Mouse (Mus musculus) heart, embryonic 11.5 days (tissue): ENCODE results near the gene Pan3. TPM values are rescaled to one million over a fixed set of nuclear protein-coding genes. Genes with fewer than 3 reads are reported as not detected.

Source experiments
- ATAC-seq: fragments of 200-750 bp; cut with Nextera tagmentation; replicated peaks from 2 replicates; pipeline ENCODE4 v1.8.0; 2017; ENCODE audit warnings: moderate library complexity; ENCODE audit not compliant: insufficient number of reproducible peaks, low FRiP score, low TSS enrichment
- H3K27ac ChIP-seq: fragments of 300-500 bp; sonication (generic); 2 replicates; pipeline ENCODE4 v1.5.1; 2014; ENCODE audit warnings: mild to moderate bottlenecking, low read depth, low read length
- H3K27me3 ChIP-seq: fragments of 300-500 bp; sonication (generic); 2 replicates; pipeline ENCODE4 v1.6.1; 2014; ENCODE audit warnings: mild to moderate bottlenecking, low read length, mixed read lengths; ENCODE audit not compliant: control insufficient read depth, insufficient read depth
- H3K36me3 ChIP-seq: fragments of 300-500 bp; sonication (generic); 2 replicates; pipeline ENCODE4 v1.6.1; 2014; ENCODE audit warnings: mild to moderate bottlenecking, low read length, moderate library complexity, mixed read lengths; ENCODE audit not compliant: control insufficient read depth, insufficient read depth
- H3K4me1 ChIP-seq: fragments of 300-500 bp; sonication (generic); 2 replicates; pipeline ENCODE4 v1.6.1; 2014; ENCODE audit warnings: low read length; ENCODE audit not compliant: control insufficient read depth, insufficient read depth
- H3K4me2 ChIP-seq: fragments of 300-500 bp; sonication (generic); 2 replicates; pipeline ENCODE4 v1.6.1; 2014; ENCODE audit warnings: mild to moderate bottlenecking, moderate library complexity
- H3K4me3 ChIP-seq: fragments of 300-500 bp; sonication (generic); 2 replicates; pipeline ENCODE4 v1.5.1; 2014; ENCODE audit warnings: low read depth, low read length
- H3K9ac ChIP-seq: fragments of 300-500 bp; sonication (generic); 2 replicates; pipeline ENCODE4 v1.6.1; 2014; ENCODE audit warnings: mild to moderate bottlenecking, low read depth, low read length, moderate library complexity
- H3K9me3 ChIP-seq: fragments of 300-500 bp; sonication (generic); replicated peaks from 2 replicates; pipeline ENCODE4 v1.6.1; 2016; ENCODE audit warnings: low read length; ENCODE audit not compliant: control insufficient read depth
- WGBS: fragments of 180-500 bp; shearing (Covaris S2); extraction: QIAGEN DNeasy Blood & Tissue Kit; methylation state at CpG from one replicate; pipeline ENCODE4 v1.1.7; 2014; ENCODE audit not compliant: insufficient replicate concordance; 5-methylcytosine and 5-hydroxymethylcytosine counted together
- polyA plus RNA-seq: library from polyadenylated mRNA; unstranded; fragments of >200 nt; fragmentation: Nextera tagmentation; extraction: Ambion mirVana; gene quantifications from 2 replicates; pipeline ENCODE4 v1.2.1, GENCODE M21; 2014

Pan3 gene
- 43.7 and 54.9 TPM in 2 replicates for polyA plus RNA-seq

GRCm38 (mm10) chr5:147429535-147430305, at the start of gene Pan3:
Gene Pan3 (plus strand): TSS chr5:147430161.
- WGBS: under 1% methylated on average over 48 of the region's 51 CpGs
- ATAC-seq: peak; percentile 88
- Histone ChIP-seq H3K27ac (peak within 1 kb of the TSS; percentile 98), H3K36me3 (0 out of 2 replicates have a peak, but pooled peaks cover 2% of the 10 kb centered on the region), H3K4me2 (peak within 1 kb of the TSS; percentile 78), H3K4me1 (peaks cover 17% of the 10 kb centered on the region), H3K27me3 (no peaks in the 10 kb centered on the region), H3K9me3 (no peaks in the 10 kb centered on the region), H3K9ac (peak within 1 kb of the TSS; percentile 83), H3K4me3 (peak within 1 kb of the TSS; percentile 84)

GRCm38 (mm10) chr5:147381396-147381795, 48.6 kb upstream of the Pan3 start:
- no peaks in the 10 kb centered on the region for H3K9me3 ChIP-seq
- ATAC-seq: no peak

GRCm38 (mm10) chr5:147386865-147387264, 43.1 kb upstream of the Pan3 start:
- no peaks in the 10 kb centered on the region for H3K9me3 ChIP-seq
- H3K36me3 ChIP-seq: no peaks in the 10 kb centered on the region
- WGBS: 71% methylated on average over 13 of the region's 13 CpGs
- no peak overlapping the region for H3K9ac ChIP-seq
- ATAC-seq: no peak
- no peak overlapping the region for H3K4me3 ChIP-seq
- no peaks in the 10 kb centered on the region for H3K4me1 ChIP-seq
- no peak overlapping the region for H3K27ac ChIP-seq
- H3K4me2 ChIP-seq: no peak overlapping the region
- H3K27me3 ChIP-seq: no peaks in the 10 kb centered on the region; the same call in 1 of the 2 replicates

More at GRCm38 (mm10) chr5:147381396-147381795, 48.6 kb upstream of the Pan3 start:
- 72% methylated on average over 10 of the region's 10 CpGs for WGBS
- Histone ChIP-seq H3K4me2 (no peak overlapping the region), H3K27me3 (no peaks in the 10 kb centered on the region), H3K27ac (no peak overlapping the region), H3K9ac (no peak overlapping the region), H3K4me3 (no peak overlapping the region), H3K36me3 (no peaks in the 10 kb centered on the region), H3K4me1 (no peaks in the 10 kb centered on the region)

GRCm38 (mm10) chr5:147388376-147389008, 41.5 kb upstream of the Pan3 start:
- Histone ChIP-seq H3K4me3 (no peak overlapping the region), H3K27ac (no peak overlapping the region), H3K9me3 (no peaks in the 10 kb centered on the region), H3K36me3 (no peaks in the 10 kb centered on the region), H3K27me3 (no peaks in the 10 kb centered on the region; the same call in 1 of the 2 replicates), H3K4me2 (no peak overlapping the region), H3K4me1 (no peaks in the 10 kb centered on the region), H3K9ac (no peak overlapping the region)
- no peak for ATAC-seq
- WGBS: 58% methylated on average over 9 of the region's 9 CpGs

GRCm38 (mm10) chr5:147389052-147389451, 40.9 kb upstream of the Pan3 start:
- H3K27me3 ChIP-seq: no peaks in the 10 kb centered on the region; the same call in 1 of the 2 replicates
- 73% methylated on average over 5 of the region's 5 CpGs for WGBS
- H3K27ac ChIP-seq: no peak overlapping the region
- no peak overlapping the region for H3K4me2 ChIP-seq
- ATAC-seq: no peak
- H3K4me1 ChIP-seq: no peaks in the 10 kb centered on the region
- no peaks in the 10 kb centered on the region for H3K9me3 ChIP-seq
- no peak overlapping the region for H3K9ac ChIP-seq
- H3K36me3 ChIP-seq: no peaks in the 10 kb centered on the region
- no peak overlapping the region for H3K4me3 ChIP-seq

- no peak for ATAC-seq
- Histone ChIP-seq H3K27ac (no peak overlapping the region), H3K9me3 (no peaks in the 10 kb centered on the region), H3K27me3 (no peaks in the 10 kb centered on the region; the same call in 1 of the 2 replicates), H3K4me2 (no peak overlapping the region), H3K36me3 (no peaks in the 10 kb centered on the region), H3K4me3 (no peak overlapping the region), H3K4me1 (no peaks in the 10 kb centered on the region), H3K9ac (no peak overlapping the region)
- WGBS: 74% methylated on average over 2 of the region's 2 CpGs
These were observed 39.2 kb upstream of the Pan3 start for GRCm38 (mm10) chr5:147390772-147391171.

- no peak overlapping the region for H3K9ac ChIP-seq
- H3K27ac ChIP-seq: no peak overlapping the region
- H3K4me1 ChIP-seq: no peaks in the 10 kb centered on the region
- no peaks in the 10 kb centered on the region for H3K36me3 ChIP-seq
- H3K27me3 ChIP-seq: peaks cover 3% of the 10 kb centered on the region; the same call in 1 of the 2 replicates
- H3K4me2 ChIP-seq: no peak overlapping the region
- H3K4me3 ChIP-seq: no peak overlapping the region
- 78% methylated on average over 12 of the region's 12 CpGs for WGBS
- no peaks in the 10 kb centered on the region for H3K9me3 ChIP-seq
- no peak for ATAC-seq
These were observed 37.2 kb upstream of the Pan3 start for GRCm38 (mm10) chr5:147392667-147393213.

GRCm38 (mm10) chr5:147395050-147395449, 34.9 kb upstream of the Pan3 start:
- H3K9me3 ChIP-seq: no peaks in the 10 kb centered on the region
- no peak overlapping the region for H3K9ac ChIP-seq
- no peak overlapping the region for H3K27ac ChIP-seq
- ATAC-seq: no peak
- no peak overlapping the region for H3K4me2 ChIP-seq
- H3K36me3 ChIP-seq: no peaks in the 10 kb centered on the region
- WGBS: 21% methylated on average over 1 of the region's 1 CpGs
- H3K4me1 ChIP-seq: no peaks in the 10 kb centered on the region
- peaks cover 26% of the 10 kb centered on the region for H3K27me3 ChIP-seq
- H3K4me3 ChIP-seq: no peak overlapping the region
